Mouse (Mus musculus) limb, embryonic 11.5 days (tissue): Measurements from ENCODE around the gene Npm1. TPM values are rescaled to one million over a fixed set of nuclear protein-coding genes. Genes with fewer than 3 reads are reported as not detected.

ENCODE experiments used
- ATAC-seq: fragments of 200-750 bp; cut with Nextera tagmentation; 2 replicates; pipeline ENCODE4 v1.8.0; 2017; ENCODE audit warnings: low read depth; ENCODE audit not compliant: insufficient number of reproducible peaks, low FRiP score, low TSS enrichment
- DNase-seq: peaks from one replicate; pipeline ENCODE4 v3.0.0-alpha.2; 2015; ENCODE audit warnings: low spot score
- H3K27ac ChIP-seq: fragments of 300-500 bp; sonication (generic); replicated peaks from 2 replicates; pipeline ENCODE4 v1.5.1; 2014; ENCODE audit warnings: low read depth, mild to moderate bottlenecking, low read length
- H3K27me3 ChIP-seq: fragments of 300-500 bp; sonication (generic); 2 replicates; pipeline ENCODE4 v1.6.1; 2014; ENCODE audit warnings: mild to moderate bottlenecking, low read length, mixed read lengths; ENCODE audit not compliant: control insufficient read depth, insufficient read depth
- H3K36me3 ChIP-seq: fragments of 300-500 bp; sonication (generic); 2 replicates; pipeline ENCODE4 v1.6.1; 2014; ENCODE audit warnings: mild to moderate bottlenecking, low read length, moderate library complexity, mixed read lengths; ENCODE audit not compliant: control insufficient read depth, insufficient read depth
- H3K4me1 ChIP-seq: fragments of 300-500 bp; sonication (generic); 2 replicates; pipeline ENCODE4 v1.6.1; 2014; ENCODE audit warnings: low read length, mixed read lengths; ENCODE audit not compliant: control insufficient read depth, insufficient read depth
- H3K4me2 ChIP-seq: fragments of 300-500 bp; sonication (generic); 2 replicates; pipeline ENCODE4 v1.6.1; 2014; ENCODE audit warnings: low read depth, mild to moderate bottlenecking, moderate library complexity; ENCODE audit not compliant: severe bottlenecking
- H3K4me3 ChIP-seq: fragments of 300-500 bp; sonication (generic); 2 replicates; pipeline ENCODE4 v1.5.1; 2014; ENCODE audit warnings: low read depth, low read length
- H3K9ac ChIP-seq: fragments of 300-500 bp; sonication (generic); 2 replicates; pipeline ENCODE4 v1.6.1; 2014; ENCODE audit warnings: mild to moderate bottlenecking, low read length
- H3K9me3 ChIP-seq: fragments of 300-500 bp; sonication (generic); 2 replicates; pipeline ENCODE4 v1.6.1; 2016; ENCODE audit warnings: low read length; ENCODE audit not compliant: control insufficient read depth
- WGBS: fragments of 180-500 bp; shearing (Covaris S2); extraction: QIAGEN DNeasy Blood & Tissue Kit; methylation state at CpG from one replicate; pipeline ENCODE4 v1.1.7; 2014; 5-methylcytosine and 5-hydroxymethylcytosine counted together
- polyA plus RNA-seq: library from polyadenylated mRNA; unstranded; fragments of >200 nt; fragmentation: Nextera tagmentation; extraction: Ambion mirVana; gene quantifications from 2 replicates; pipeline ENCODE4 v1.2.1, GENCODE M21; 2014

The Npm1 gene
- polyA plus RNA-seq, 1 experiment from 2014 or later: 1,519 TPM

DNA sequence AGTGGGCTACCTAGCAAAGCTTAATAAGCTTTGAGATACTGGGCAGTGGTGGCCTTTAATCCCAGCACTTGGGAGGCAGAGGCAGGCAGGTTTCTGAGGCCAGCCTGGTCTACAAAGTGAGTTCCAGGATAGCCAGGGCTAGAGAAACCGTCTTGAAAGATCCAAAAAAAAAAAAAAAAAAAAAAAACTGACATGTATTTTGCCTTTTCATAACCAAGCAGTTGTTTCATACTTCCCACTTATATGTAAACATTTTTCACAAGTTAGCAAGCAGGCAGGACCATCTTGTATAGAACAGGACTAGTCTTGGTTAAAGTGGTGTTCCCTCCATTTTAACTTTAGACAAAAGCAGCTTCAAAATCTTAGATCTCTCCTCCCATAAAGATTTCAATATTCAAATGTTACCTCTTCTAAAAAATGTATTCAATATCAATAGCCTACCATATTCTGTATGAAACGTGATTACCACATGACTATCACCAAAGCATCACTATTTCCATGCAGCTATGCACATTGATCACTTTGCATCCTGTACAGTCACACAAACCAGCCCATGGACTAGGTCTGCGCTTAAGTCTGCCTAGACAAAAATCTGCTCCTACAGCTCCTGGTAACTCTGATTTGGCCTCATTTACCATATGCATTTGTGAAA is 11.8 kb downstream of the Npm1 start:
- no peak overlapping the region for H3K27ac ChIP-seq
- no peak overlapping the region for H3K4me3 ChIP-seq
- WGBS: 69% methylated on average over 3 of the region's 3 CpGs
- H3K9ac ChIP-seq: no peak overlapping the region
- DNase-seq (no peak), ATAC-seq (no peak)
- peaks cover 8% of the 10 kb centered on the region; the same call in 1 of the 2 replicates for H3K27me3 ChIP-seq
- H3K4me1 ChIP-seq: peaks cover 14% of the 10 kb centered on the region
- no peaks in the 10 kb centered on the region for H3K9me3 ChIP-seq
- peaks cover 14% of the 10 kb centered on the region for H3K36me3 ChIP-seq
- no peak overlapping the region for H3K4me2 ChIP-seq

DNA sequence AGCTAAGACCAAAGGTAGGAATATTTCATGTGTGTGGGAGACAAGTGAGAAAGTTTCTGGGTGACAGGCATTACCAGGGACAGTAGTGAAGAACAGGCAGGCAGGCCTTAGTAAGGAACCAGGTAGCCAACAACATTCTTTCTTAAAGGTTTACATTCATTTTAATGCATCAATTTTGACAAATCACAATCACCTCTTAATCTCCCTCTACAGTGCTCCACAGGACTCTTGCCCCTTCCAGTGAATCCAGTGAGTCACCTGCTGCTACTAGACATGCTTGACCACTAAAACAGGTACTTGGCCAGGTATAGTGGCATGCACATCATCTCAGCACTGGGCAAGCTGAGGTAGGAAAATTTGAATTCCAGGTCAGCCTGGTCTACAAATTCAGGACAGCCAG is 12.6 kb downstream of the Npm1 start:
- no peak overlapping the region for H3K27ac ChIP-seq
- H3K36me3 ChIP-seq: peaks cover 14% of the 10 kb centered on the region
- H3K4me1 ChIP-seq: peaks cover 20% of the 10 kb centered on the region
- peaks cover 11% of the 10 kb centered on the region for H3K27me3 ChIP-seq
- no peak overlapping the region for H3K4me2 ChIP-seq
- no peak overlapping the region for H3K9ac ChIP-seq
- H3K9me3 ChIP-seq: no peaks in the 10 kb centered on the region
- ATAC-seq (no peak), DNase-seq (no peak)
- no peak overlapping the region for H3K4me3 ChIP-seq

DNA sequence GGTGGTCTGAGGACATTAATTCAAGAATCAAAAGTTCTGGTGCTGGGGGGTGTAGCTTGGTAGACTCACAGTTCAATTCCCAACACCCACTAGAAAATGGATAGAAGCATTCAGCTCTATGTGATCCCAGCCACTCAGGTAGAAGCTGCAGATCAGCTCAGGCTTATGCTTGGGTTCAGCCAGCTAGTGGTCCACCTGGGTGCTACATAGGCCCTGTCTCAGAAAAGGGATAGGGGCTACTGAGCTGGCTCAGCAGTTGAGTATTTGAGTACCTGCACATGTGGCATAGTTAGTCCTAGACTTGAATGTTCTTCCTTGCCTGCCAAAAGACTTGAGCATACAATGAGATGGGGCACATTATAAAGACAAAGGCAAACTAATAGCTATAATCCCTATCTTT is 13.6 kb downstream of the Npm1 start:
- no peak overlapping the region for H3K4me3 ChIP-seq
- no peak overlapping the region for H3K4me2 ChIP-seq
- peaks cover 25% of the 10 kb centered on the region for H3K4me1 ChIP-seq
- ATAC-seq (no peak), DNase-seq (no peak)
- no peak overlapping the region for H3K9ac ChIP-seq
- no peaks in the 10 kb centered on the region for H3K9me3 ChIP-seq
- H3K36me3 ChIP-seq: peaks cover 14% of the 10 kb centered on the region
- H3K27ac ChIP-seq: no peak overlapping the region
- peaks cover 20% of the 10 kb centered on the region for H3K27me3 ChIP-seq

DNA sequence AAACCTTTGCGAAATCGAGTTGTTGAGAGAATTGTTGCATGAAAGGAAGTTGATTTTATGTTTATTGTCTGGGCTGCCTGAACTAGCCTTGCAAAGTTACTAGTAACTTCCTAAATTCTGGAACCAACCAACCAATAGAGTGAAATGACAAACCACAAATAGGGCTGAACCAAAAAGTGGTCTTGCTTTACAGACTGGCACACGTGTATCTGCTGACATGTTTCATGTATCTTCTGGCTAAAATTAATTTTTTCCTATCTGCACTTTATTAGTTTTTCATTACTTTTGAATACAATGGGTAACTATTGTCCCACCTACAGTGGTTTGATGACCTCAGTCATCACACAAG is 13.9 kb downstream of the Npm1 start:
- Histone ChIP-seq H3K27me3 (peaks cover 20% of the 10 kb centered on the region), H3K4me2 (no peak overlapping the region), H3K4me3 (no peak overlapping the region), H3K9ac (no peak overlapping the region), H3K4me1 (peaks cover 25% of the 10 kb centered on the region), H3K36me3 (peaks cover 11% of the 10 kb centered on the region), H3K9me3 (no peaks in the 10 kb centered on the region), H3K27ac (no peak overlapping the region)
- DNase-seq (no peak), ATAC-seq (no peak)
- WGBS: 33% methylated on average over 3 of the region's 3 CpGs

DNA sequence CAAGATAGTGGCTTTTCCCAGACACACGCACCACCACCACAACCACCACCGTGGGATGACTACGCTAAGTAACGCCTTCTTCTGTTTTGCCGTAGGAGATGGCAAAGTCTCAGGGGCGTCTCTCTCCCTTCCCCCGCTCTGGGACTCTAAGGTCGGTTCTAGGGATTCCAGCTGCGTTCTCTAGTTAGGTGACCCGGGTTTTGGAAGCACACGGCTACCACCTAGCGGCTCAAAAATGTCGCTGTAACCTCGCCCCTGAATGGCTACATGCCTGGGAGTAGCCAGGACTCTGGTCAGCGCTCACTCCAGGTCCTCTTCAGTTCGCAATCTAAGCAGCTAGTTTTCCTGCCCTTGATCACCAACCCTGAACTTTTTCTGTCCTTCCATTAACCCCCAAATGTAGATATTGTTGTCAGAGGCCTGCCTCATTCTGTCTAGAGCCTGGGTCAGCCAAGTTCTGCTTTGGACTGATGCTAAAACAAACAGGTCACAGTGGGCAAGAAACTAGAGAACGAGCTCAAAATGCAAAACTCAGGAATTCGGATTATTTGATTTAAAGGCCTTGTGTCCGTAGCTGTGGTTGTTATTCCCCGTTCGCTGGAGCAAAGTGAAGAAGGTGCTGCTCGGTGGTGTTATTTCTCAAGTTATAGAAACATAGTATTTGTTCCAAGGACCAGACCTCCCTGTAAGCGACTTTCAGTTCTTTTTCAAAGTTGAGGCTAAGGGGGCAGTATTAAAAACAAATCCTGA is 14.5 kb downstream of the Npm1 start:
- peak; percentile 79 for ATAC-seq
- peaks cover 22% of the 10 kb centered on the region for H3K27me3 ChIP-seq
- peak; percentile 90 for DNase-seq
- peaks cover 25% of the 10 kb centered on the region for H3K4me1 ChIP-seq
- 6% methylated on average over 23 of the region's 23 CpGs for WGBS
- no peak overlapping the region for H3K27ac ChIP-seq
- H3K9me3 ChIP-seq: no peaks in the 10 kb centered on the region
- peak overlapping the region; percentile 96 for H3K4me2 ChIP-seq
- H3K9ac ChIP-seq: no peak overlapping the region
- H3K4me3 ChIP-seq: peak overlapping the region; percentile 57
- H3K36me3 ChIP-seq: peaks cover 7% of the 10 kb centered on the region

DNA sequence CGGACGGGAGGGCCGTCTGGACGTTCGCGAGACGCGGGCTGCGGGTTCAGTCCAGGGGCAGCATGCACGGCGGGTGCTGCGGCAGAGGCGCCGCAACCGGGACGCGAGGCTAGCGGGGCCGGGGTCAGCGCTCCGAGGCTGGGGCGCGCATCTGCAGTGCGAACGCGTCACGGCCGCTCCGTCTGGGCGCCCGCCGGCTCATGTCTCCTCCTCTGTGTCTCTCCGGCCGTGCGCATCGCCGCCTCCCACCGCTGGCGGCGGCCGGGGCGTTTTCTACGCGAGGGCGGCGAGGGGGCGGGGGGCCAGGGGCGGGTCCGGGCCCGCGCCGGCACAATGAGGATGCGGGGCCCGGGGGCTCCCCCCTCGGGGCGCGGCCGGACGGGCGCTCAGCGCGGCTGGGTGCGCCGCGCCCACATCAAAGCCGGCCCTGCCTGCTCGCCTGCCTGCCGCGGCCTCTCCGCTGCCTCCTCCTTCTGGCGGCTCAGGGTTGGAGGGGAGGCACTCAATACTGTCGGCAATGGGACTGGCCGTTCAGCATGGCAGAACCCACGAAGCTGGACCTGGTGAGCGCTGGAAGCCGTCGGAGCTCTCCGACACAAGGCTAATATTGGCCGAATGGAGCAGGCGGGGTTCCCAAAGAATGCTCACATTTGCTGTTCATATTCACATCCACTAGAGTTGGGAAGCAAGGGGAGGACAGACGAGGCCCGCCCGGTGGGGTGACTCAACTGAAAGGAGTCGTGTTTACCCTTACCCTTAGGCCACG is 15.3 kb downstream of the Npm1 start:
- under 1% methylated on average over 57 of the region's 85 CpGs for WGBS

DNA sequence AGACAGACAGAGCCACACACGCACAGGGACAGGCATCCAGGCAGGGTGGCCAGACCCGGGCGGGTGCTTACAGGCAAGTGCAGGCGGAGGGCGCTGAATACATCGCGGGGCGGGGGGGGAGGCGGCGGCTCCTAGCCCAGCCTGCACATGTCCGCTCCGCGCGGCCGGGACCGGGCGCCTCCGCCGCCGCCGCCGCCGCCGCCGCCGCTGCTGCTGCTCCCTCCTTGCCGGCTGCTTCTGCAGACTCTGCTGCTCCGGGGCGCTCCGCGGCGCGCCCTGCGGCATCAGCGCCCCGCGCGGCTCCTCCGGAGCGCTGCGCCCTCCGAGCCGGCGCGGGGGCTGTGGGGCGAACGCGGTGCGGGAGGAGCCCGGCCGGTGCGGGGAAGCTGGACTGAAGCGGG is 15.8 kb downstream of the Npm1 start, which contains the start of gene Fgf18:
Gene Fgf18, minus strand, starts transcription at position 230 of the 401 bp plus-strand sequence.
- peaks cover 4% of the 10 kb centered on the region for H3K36me3 ChIP-seq
- H3K4me3 ChIP-seq: peak within 1 kb of the TSS; percentile 57
- H3K4me2 ChIP-seq: peak within 1 kb of the TSS; percentile 96
- peaks cover 22% of the 10 kb centered on the region for H3K27me3 ChIP-seq
- peak within 1 kb of the TSS; percentile 56; the same call in 1 of the 2 replicates for H3K27ac ChIP-seq
- no peaks in the 10 kb centered on the region for H3K9me3 ChIP-seq
- ATAC-seq: peak; percentile 3; the same call in 1 of the 2 replicates
- H3K4me1 ChIP-seq: peaks cover 25% of the 10 kb centered on the region
- DNase-seq: peak; percentile 71
- peak within 1 kb of the TSS; percentile 71 for H3K9ac ChIP-seq
- 1% methylated on average over 32 of the region's 53 CpGs for WGBS

More for the DNA sequence above, 15.3 kb downstream of the Npm1 start:
- H3K27me3 ChIP-seq: peaks cover 22% of the 10 kb centered on the region
- no peaks in the 10 kb centered on the region for H3K9me3 ChIP-seq
- ATAC-seq (peak; percentile 51), DNase-seq (peak; percentile 78)
- peak overlapping the region; percentile 57 for H3K4me3 ChIP-seq
- H3K4me1 ChIP-seq: peaks cover 25% of the 10 kb centered on the region
- peaks cover 6% of the 10 kb centered on the region for H3K36me3 ChIP-seq
- peak overlapping the region; percentile 56; the same call in 1 of the 2 replicates for H3K27ac ChIP-seq
- H3K9ac ChIP-seq: peak overlapping the region; percentile 71
- peak overlapping the region; percentile 96 for H3K4me2 ChIP-seq

DNA sequence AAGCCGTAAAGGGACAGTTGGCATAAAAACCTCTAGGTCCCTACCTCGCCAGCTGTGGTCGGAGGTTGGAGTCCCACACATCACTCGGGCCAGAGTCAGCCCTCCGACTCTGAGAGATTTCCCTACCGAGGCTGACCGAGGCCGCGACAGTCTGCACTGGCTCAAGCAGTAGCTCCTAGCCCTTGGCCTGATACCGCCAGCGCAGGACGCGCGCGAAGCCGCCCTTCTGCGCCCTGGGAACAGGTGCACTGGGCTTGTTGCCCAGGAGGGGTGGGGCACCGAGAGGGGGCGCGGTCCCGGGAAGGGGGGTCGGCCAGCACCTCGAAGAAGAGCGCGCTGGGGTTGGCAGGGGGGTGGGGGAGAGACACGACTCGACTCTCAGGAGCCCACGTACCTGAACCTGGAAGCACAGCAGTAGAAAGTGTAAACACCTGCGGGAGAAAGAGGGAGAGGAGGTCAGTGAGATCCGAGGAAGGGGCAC is 16.3 kb downstream of the Npm1 start:
- H3K27me3 ChIP-seq: peaks cover 22% of the 10 kb centered on the region
- peaks cover 25% of the 10 kb centered on the region for H3K4me1 ChIP-seq
- ATAC-seq (0 out of 2 replicates have a peak, but pooled peaks have one; percentile 3), DNase-seq (peak; percentile 56)
- H3K9me3 ChIP-seq: no peaks in the 10 kb centered on the region
- peak overlapping the region; percentile 71 for H3K9ac ChIP-seq
- peak overlapping the region; percentile 57 for H3K4me3 ChIP-seq
- no peak overlapping the region for H3K27ac ChIP-seq
- H3K4me2 ChIP-seq: peak overlapping the region; percentile 96
- H3K36me3 ChIP-seq: no peaks in the 10 kb centered on the region; the same call in 1 of the 2 replicates
- 1% methylated on average over 29 of the region's 30 CpGs for WGBS
